Mouse (Mus musculus) frontal cortex, postnatal 25 days (tissue): ENCODE results near the gene Brwd1.
"Not testable (repeated sequence)": the region's sequence is repeated elsewhere in the genome, so short reads cannot be mapped to it uniquely, and the experiment has no call there.

Experiments
- DNase-seq, 2 experiments: peaks; one replicate each; pipeline ENCODE4 v3.0.0; 2022; ENCODE audit warnings: low spot score in 2 of 2

The Brwd1 gene

GRCm38 (mm10) chr16:95983601-95984000 lies 98.7 kb downstream of the Brwd1 start:
- no peak for DNase-seq

GRCm38 (mm10) chr16:95970841-95971240 lies 111.5 kb downstream of the Brwd1 start:
- DNase-seq = no peak

- no peak for DNase-seq
These were observed 114.9 kb downstream of the Brwd1 start for GRCm38 (mm10) chr16:95967455-95967854.

GRCm38 (mm10) chr16:95964427-95965023 lies 117.8 kb downstream of the Brwd1 start:
- DNase-seq = no peak

GRCm38 (mm10) chr16:95961484-95961883 lies 120.8 kb downstream of the Brwd1 start:
- not testable (repeated sequence) for DNase-seq

- DNase-seq = not testable (repeated sequence)
These were observed 121.6 kb downstream of the Brwd1 start for GRCm38 (mm10) chr16:95960689-95961088.

- no peak for DNase-seq
These were observed 124.2 kb downstream of the Brwd1 start for GRCm38 (mm10) chr16:95958080-95958479.

- no peak for DNase-seq
These were observed 125.7 kb downstream of the Brwd1 start for GRCm38 (mm10) chr16:95956618-95957017.

- no peak for DNase-seq
These were observed 126.5 kb downstream of the Brwd1 start for GRCm38 (mm10) chr16:95955716-95956346.

- no peak for DNase-seq
These were observed 128.0 kb downstream of the Brwd1 start for GRCm38 (mm10) chr16:95954341-95954740.

GRCm38 (mm10) chr16:95953159-95953650 lies 129.1 kb downstream of the Brwd1 start:
- DNase-seq = no peak

- DNase-seq = no peak
These were observed 130.9 kb downstream of the Brwd1 start for GRCm38 (mm10) chr16:95951471-95951870.

- peak; percentile 59 to 64 for DNase-seq
These were observed 136.7 kb downstream of the Brwd1 start for GRCm38 (mm10) chr16:95945389-95946311.

- no peak for DNase-seq
These were observed 139.1 kb downstream of the Brwd1 start for GRCm38 (mm10) chr16:95943186-95943585.
